Mouse (Mus musculus) limb, embryonic 15.5 days (tissue): ENCODE data around the gene Fmo1. TPM values are rescaled to one million over a fixed set of nuclear protein-coding genes. Genes with fewer than 3 reads are reported as not detected.
A peak's percentile ranks its signal among the peaks of the same experiment; 100 is the strongest.

Source experiments
- ATAC-seq: fragments of 200-750 bp; cut with Nextera tagmentation; 2 replicates; pipeline ENCODE4 v1.8.0; 2017; ENCODE audit warnings: low read depth, moderate TSS enrichment; ENCODE audit not compliant: insufficient number of reproducible peaks, low FRiP score, low TSS enrichment
- H3K27ac ChIP-seq: fragments of 300-500 bp; sonication (generic); 2 replicates; pipeline ENCODE4 v1.5.1; 2015; ENCODE audit warnings: moderate library complexity, mild to moderate bottlenecking, inconsistent platforms
- H3K27me3 ChIP-seq: fragments of 300-500 bp; sonication (generic); 2 replicates; pipeline ENCODE4 v1.6.1; 2015; ENCODE audit warnings: inconsistent platforms
- H3K36me3 ChIP-seq: fragments of 300-500 bp; sonication (generic); 2 replicates; pipeline ENCODE4 v1.6.1; 2015; ENCODE audit warnings: inconsistent platforms
- H3K4me1 ChIP-seq: fragments of 300-500 bp; sonication (generic); 2 replicates; pipeline ENCODE4 v1.6.1; 2015; ENCODE audit warnings: inconsistent platforms
- H3K4me2 ChIP-seq: fragments of 300-500 bp; sonication (generic); 2 replicates; pipeline ENCODE4 v1.6.1; 2015; ENCODE audit warnings: mild to moderate bottlenecking, inconsistent platforms
- H3K4me3 ChIP-seq: fragments of 300-500 bp; sonication (generic); 2 replicates; pipeline ENCODE4 v1.5.1; 2015; ENCODE audit warnings: mild to moderate bottlenecking, inconsistent platforms
- H3K9ac ChIP-seq: fragments of 300-500 bp; sonication (generic); 2 replicates; pipeline ENCODE4 v1.6.1; 2015; ENCODE audit warnings: inconsistent platforms
- H3K9me3 ChIP-seq: fragments of 300-500 bp; sonication (generic); 2 replicates; pipeline ENCODE4 v1.6.1; 2016; ENCODE audit warnings: inconsistent platforms
- WGBS: fragments of 180-500 bp; shearing (Covaris S2); methylation state at CpG from one replicate; pipeline ENCODE4 v1.1.7; 2015; 5-methylcytosine and 5-hydroxymethylcytosine counted together
- polyA plus RNA-seq: library from polyadenylated mRNA; unstranded; fragments of >200 nt; fragmentation: Nextera tagmentation; extraction: Ambion mirVana; gene quantifications from 2 replicates; pipeline ENCODE4 v1.2.1, GENCODE M21; 2015

Gene Fmo1
- polyA plus RNA-seq: 37.2 and 51.8 TPM in 2 replicates

DNA sequence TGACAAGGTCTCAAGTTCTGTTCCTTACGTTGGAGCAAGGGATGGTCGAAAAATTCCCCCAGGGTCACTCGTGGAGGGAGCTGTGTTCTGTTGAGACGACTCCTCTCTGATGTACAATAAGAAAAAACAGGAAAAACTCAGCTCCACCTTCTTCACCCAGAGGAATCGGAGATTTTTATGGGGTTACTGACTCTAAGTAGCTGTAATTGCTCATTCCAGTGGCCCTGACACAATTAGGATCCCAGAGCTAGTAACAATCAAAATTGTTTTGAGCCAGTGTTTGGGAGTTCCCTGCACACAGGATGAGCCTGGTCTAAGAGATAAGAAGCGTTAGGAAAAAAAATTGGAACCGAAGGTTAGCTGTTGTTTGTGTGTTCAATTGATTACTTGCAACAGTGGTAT is at the start of gene Fmo1:
Gene Fmo1 (minus strand): TSS at position 331 of the 402 bp plus-strand sequence.
- Histone ChIP-seq H3K27ac (no peak within 1 kb of the TSS), H3K4me2 (no peak within 1 kb of the TSS), H3K4me1 (peaks cover 13% of the 10 kb centered on the region), H3K27me3 (no peaks in the 10 kb centered on the region), H3K9ac (no peak within 1 kb of the TSS), H3K4me3 (no peak within 1 kb of the TSS), H3K9me3 (no peaks in the 10 kb centered on the region), H3K36me3 (no peaks in the 10 kb centered on the region)
- WGBS: 23% methylated on average over 7 of the region's 7 CpGs
- ATAC-seq: no peak

DNA sequence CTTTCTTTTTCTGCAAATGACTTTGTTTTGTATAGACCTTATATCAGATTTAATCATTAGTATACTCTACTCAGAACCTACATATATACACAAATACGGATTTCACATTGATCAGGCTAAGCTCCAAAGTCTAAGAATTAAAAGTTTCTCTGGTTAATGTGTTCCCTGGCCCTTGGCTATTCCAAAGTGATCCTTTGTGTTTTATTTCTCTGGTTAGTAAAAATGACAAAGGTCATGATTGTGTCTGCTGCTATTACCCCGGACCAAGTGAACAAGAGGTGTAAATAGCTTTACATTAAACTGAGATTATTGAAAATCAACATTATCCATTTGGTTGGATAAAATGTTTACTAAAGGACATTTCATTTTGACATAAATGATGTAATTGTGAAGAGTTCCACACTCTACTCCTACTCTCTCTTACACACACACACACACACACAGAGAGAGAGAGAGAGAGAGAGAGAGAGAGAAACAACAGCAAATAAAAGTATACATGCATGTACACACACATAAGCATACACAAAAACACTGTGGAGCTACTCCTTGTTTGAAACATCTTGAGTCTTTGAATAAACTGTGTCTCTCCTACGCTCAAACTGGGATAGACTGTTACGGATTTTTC is 48.6 kb upstream of the Fmo1 start:
- no peaks in the 10 kb centered on the region for H3K9me3 ChIP-seq
- H3K27ac ChIP-seq: no peak overlapping the region
- WGBS: 85% methylated on average over 4 of the region's 4 CpGs
- H3K4me3 ChIP-seq: no peak overlapping the region
- H3K9ac ChIP-seq: no peak overlapping the region
- H3K4me1 ChIP-seq: no peaks in the 10 kb centered on the region
- H3K4me2 ChIP-seq: no peak overlapping the region
- no peaks in the 10 kb centered on the region for H3K36me3 ChIP-seq
- H3K27me3 ChIP-seq: no peaks in the 10 kb centered on the region
- no peak for ATAC-seq

DNA sequence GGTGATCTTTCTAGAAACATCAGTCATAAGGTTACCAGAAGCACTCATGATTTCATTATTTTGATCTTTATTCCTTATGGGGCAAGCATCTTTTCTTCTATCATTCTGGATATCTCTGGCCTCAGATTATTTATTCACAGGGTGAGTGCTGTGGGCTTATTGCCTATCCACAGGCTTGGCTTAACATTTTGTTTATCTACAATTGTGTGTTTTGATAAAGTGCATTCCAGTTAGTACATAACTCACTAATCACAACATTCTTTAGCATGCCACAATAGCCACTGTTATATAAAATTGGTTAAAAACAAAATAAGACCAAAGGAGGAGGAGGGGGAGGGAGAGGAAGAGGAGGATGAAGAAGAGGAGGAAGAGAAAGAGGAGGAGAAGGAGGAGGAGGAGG is 45.7 kb upstream of the Fmo1 start:
- Histone ChIP-seq H3K36me3 (no peaks in the 10 kb centered on the region), H3K4me1 (no peaks in the 10 kb centered on the region), H3K27ac (no peak overlapping the region), H3K27me3 (no peaks in the 10 kb centered on the region), H3K9ac (no peak overlapping the region), H3K4me3 (no peak overlapping the region), H3K4me2 (no peak overlapping the region), H3K9me3 (no peaks in the 10 kb centered on the region)
- ATAC-seq: no peak

DNA sequence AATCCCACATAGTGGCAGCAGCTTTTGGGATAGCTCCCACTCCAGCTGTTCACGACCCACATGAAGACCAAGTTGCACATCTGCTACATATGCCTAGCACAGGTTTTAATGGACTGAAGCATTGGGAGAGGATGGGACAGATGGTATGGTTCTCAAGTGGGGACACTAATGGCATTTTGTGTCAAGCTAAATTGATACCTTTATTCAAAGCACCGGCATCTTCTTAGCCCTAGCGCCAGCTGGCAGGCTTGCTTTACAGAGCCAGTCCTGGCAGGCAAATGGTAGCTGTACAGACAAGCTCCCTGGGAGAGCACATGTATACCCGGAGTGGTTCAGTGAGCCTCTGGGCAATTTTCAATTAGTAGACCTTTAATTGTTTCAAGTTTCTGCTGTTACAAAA is 35.5 kb upstream of the Fmo1 start:
- H3K27ac ChIP-seq: no peak overlapping the region; the same call in 1 of the 2 replicates
- H3K9me3 ChIP-seq: no peaks in the 10 kb centered on the region
- 38% methylated on average over 4 of the region's 4 CpGs for WGBS
- no peak overlapping the region for H3K9ac ChIP-seq
- ATAC-seq: no peak
- H3K4me2 ChIP-seq: no peak overlapping the region
- no peaks in the 10 kb centered on the region for H3K36me3 ChIP-seq
- no peak overlapping the region for H3K4me3 ChIP-seq
- peaks cover 5% of the 10 kb centered on the region; the same call in 1 of the 2 replicates for H3K4me1 ChIP-seq
- no peaks in the 10 kb centered on the region for H3K27me3 ChIP-seq

DNA sequence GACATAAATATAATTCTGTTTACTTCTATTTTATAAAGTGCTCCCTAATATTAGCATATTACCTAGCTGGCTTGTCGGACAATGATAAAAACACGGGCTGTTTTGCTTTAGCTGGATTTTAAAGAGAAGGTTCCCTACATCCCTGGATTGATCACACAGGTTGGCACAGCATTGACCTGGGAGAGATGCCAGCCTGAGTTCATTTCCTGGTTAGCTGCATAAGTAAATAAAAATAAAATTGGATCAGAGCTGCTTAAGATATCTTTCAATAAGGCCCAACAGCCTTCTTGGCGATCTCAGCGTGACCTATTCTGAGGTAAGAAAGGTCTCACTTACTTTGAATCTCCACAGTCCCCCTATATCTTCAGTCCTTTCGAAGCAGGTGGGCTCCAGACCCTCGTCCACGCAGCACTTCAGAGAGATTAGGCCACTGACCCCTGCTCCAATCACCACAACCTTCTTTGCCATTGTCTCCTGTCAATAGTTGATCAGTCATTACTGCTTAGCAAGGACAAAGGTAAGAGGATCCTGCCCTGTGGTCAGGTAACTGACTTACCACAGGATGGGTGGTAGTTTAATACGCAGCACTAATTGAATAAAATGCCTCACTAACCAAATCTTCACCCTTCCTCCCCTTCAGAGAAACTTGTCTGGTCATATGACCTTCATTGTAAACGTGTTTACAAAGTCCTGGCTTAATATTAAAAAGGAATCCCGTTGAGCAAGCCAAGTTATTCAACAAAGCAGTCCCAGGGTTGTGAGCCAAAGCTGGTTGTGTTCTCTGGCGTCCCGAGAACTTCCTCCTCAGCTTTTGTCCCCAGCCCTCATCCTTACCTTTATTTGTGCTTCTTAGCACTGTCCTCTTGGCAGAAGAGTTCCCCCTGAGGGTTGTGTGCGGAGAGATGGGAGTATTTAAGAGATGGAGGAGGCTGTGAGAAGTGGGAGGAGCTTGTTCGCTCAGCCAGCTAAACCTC is 31.7 kb upstream of the Fmo1 start, which contains the start of gene Fmo2:
Gene Fmo2 (minus strand): TSS at position 889 of the 974 bp plus-strand sequence.
- ATAC-seq: no peak
- Histone ChIP-seq H3K9me3 (no peaks in the 10 kb centered on the region), H3K36me3 (no peaks in the 10 kb centered on the region), H3K4me2 (no peak within 1 kb of the TSS), H3K4me3 (no peak within 1 kb of the TSS), H3K27ac (no peak within 1 kb of the TSS), H3K27me3 (no peaks in the 10 kb centered on the region), H3K4me1 (peaks cover 5% of the 10 kb centered on the region; the same call in 1 of the 2 replicates), H3K9ac (no peak within 1 kb of the TSS)
- WGBS: 59% methylated on average over 14 of the region's 14 CpGs

DNA sequence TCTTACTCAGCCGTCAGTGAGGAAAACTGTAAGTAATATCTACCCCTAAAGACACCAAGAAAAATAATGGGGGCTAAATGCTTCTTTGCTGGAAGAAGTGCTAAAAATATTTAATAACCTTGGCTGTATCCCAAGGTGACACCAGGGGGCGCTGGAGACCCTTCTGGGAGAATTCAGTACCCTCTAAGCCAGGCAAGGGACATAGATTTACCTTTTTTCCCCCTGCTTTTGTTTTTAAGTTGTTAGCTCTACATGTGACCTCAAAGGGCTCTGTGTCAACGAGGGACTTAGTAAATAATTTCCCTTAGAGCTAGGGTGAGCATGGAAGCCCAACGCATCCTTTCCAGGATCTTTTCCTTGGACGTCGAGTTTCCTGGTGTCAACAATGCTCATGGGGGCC is 29.5 kb upstream of the Fmo1 start:
- no peak for ATAC-seq

DNA sequence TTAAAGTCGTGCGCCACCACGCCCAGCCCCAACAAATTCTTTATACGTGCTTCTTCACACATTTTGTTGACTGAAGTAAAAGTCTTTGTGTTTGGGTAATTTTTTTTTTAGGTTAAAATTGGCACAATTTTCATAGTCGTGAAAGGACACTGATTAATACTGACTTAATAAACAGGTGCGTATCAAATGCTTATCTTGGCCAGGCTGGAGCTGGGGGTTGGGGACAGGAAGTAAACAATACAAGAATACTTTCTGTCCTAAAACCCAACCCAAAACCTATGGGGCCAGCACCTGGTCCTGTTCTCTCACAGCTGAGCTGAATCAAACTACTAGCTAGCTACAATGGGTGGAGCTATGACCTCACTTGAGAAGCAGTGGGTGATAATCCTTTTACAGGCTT is 26.6 kb upstream of the Fmo1 start:
- no peak overlapping the region for H3K4me2 ChIP-seq
- WGBS: 89% methylated on average over 6 of the region's 6 CpGs
- no peak overlapping the region for H3K4me3 ChIP-seq
- H3K9ac ChIP-seq: no peak overlapping the region
- no peaks in the 10 kb centered on the region for H3K36me3 ChIP-seq
- no peaks in the 10 kb centered on the region for H3K9me3 ChIP-seq
- no peaks in the 10 kb centered on the region for H3K27me3 ChIP-seq
- ATAC-seq: no peak
- no peak overlapping the region for H3K27ac ChIP-seq
- H3K4me1 ChIP-seq: no peaks in the 10 kb centered on the region

More for the DNA sequence above, 29.5 kb upstream of the Fmo1 start:
- Histone ChIP-seq H3K36me3 (no peaks in the 10 kb centered on the region), H3K4me1 (no peaks in the 10 kb centered on the region), H3K9me3 (no peaks in the 10 kb centered on the region), H3K4me2 (no peak overlapping the region), H3K27ac (no peak overlapping the region), H3K9ac (no peak overlapping the region), H3K4me3 (no peak overlapping the region), H3K27me3 (no peaks in the 10 kb centered on the region)
- WGBS: 39% methylated on average over 6 of the region's 6 CpGs

DNA sequence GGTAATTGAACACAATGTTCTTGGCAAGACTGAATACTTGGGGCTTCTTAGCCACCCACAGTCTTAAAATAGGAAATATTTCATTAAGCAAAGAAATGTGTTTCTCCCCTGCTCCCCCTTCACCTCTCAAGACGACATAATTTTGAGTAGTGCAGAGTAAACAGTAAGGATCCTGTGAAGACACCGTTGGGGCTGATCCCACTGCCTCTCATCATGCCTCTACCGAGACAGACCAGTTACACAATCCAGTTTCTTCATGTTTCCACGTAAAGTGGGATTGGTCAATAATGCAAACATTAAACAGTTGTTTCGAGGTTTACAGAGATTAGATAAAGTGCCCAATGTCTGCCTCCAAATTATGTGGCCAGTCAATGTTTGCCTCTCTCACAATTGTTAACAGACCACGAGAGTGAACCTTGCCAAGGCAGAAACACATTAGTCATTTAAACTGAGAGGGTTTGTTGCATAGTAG is 25.6 kb upstream of the Fmo1 start:
- WGBS: 55% methylated on average over 6 of the region's 6 CpGs
- no peak for ATAC-seq
- H3K4me1 ChIP-seq: no peaks in the 10 kb centered on the region
- H3K9me3 ChIP-seq: no peaks in the 10 kb centered on the region
- H3K27me3 ChIP-seq: no peaks in the 10 kb centered on the region
- H3K27ac ChIP-seq: 0 out of 2 replicates have a peak overlapping the region, but pooled peaks have one; percentile 30
- no peak overlapping the region for H3K9ac ChIP-seq
- no peaks in the 10 kb centered on the region for H3K36me3 ChIP-seq
- no peak overlapping the region for H3K4me3 ChIP-seq
- no peak overlapping the region for H3K4me2 ChIP-seq

DNA sequence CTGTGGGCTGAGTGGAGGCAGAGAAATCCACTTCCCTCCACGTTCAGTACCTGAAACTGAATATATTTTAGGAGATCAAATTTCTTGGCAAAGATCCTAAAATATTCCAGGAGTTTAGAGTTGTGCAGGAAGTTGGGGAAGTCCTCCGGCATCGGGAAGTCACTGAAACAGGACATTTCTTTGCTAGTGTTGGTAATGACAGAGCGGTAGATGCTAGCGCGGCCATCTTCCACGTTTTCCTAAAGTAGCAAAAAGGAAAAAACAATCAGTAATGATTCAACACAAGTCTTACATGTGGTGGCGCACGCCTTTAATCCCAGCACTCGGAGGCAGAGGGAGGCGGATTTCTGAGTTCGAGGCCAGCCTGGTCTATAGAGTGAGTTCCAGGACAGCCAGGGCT is 22.2 kb upstream of the Fmo1 start:
- H3K4me2 ChIP-seq: no peak overlapping the region
- H3K4me1 ChIP-seq: no peaks in the 10 kb centered on the region
- no peak overlapping the region for H3K9ac ChIP-seq
- WGBS: 74% methylated on average over 12 of the region's 12 CpGs
- ATAC-seq: no peak
- no peak overlapping the region for H3K27ac ChIP-seq
- no peaks in the 10 kb centered on the region for H3K9me3 ChIP-seq
- H3K36me3 ChIP-seq: no peaks in the 10 kb centered on the region
- H3K4me3 ChIP-seq: no peak overlapping the region
- no peaks in the 10 kb centered on the region for H3K27me3 ChIP-seq

DNA sequence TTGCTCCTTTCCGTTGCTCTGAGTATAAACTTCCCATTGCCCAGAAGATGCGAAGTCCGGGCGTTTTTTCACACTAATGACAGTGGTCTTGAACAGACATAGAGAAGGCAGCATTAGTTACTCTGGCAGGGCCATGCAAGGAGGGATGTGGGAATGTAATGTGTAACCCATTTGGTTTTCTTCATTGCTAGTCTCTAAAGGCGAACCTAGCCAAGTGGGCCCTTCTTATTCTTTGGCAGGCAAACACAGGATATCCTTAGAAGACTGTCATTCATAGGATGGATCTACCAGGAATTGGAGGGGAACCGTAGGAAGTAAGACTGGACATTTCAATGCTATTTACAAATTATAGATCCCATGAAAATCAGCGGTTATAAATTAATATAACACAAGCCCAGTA is 21.2 kb upstream of the Fmo1 start:
- no peaks in the 10 kb centered on the region for H3K4me1 ChIP-seq
- H3K27me3 ChIP-seq: no peaks in the 10 kb centered on the region
- H3K4me3 ChIP-seq: no peak overlapping the region
- ATAC-seq: no peak
- no peak overlapping the region for H3K27ac ChIP-seq
- WGBS: 84% methylated on average over 7 of the region's 7 CpGs
- H3K4me2 ChIP-seq: no peak overlapping the region
- H3K36me3 ChIP-seq: no peaks in the 10 kb centered on the region
- no peak overlapping the region for H3K9ac ChIP-seq
- H3K9me3 ChIP-seq: no peaks in the 10 kb centered on the region

DNA sequence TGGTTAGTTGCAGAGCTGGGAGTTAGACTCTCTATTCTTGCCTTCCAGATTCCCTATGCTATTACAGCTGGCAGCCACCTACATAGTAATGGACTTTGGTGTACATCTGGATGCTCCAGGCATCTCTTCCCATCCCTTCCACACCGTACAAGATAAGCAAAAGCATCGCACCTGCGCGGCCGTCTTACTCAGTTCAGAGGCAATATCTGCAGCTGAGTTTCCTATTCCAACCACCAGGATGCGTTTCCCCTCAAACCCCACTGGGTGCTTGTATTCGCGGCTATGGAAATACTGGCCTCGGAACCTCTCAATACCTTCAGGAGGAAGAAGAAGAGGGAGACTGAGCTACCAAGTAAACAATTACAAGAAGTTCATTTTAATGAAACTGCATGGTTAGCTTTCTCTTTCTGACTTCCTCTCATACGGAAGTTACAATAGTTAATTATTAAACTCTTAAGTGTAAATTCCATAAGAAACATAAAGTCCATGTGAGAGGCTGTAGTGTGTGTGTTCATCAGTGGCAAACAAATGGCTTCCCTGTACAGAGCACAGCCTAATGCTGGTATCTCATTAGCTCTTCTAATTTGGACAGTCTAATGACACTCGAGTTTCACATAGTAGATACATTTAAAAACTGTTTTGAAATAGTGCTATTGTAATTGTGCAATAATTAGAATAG is 19.9 kb upstream of the Fmo1 start:
- ATAC-seq: no peak
- Histone ChIP-seq H3K27ac (no peak overlapping the region), H3K4me1 (no peaks in the 10 kb centered on the region), H3K9me3 (no peaks in the 10 kb centered on the region), H3K9ac (no peak overlapping the region), H3K4me3 (no peak overlapping the region), H3K27me3 (no peaks in the 10 kb centered on the region), H3K36me3 (no peaks in the 10 kb centered on the region), H3K4me2 (no peak overlapping the region)
- 81% methylated on average over 11 of the region's 11 CpGs for WGBS

DNA sequence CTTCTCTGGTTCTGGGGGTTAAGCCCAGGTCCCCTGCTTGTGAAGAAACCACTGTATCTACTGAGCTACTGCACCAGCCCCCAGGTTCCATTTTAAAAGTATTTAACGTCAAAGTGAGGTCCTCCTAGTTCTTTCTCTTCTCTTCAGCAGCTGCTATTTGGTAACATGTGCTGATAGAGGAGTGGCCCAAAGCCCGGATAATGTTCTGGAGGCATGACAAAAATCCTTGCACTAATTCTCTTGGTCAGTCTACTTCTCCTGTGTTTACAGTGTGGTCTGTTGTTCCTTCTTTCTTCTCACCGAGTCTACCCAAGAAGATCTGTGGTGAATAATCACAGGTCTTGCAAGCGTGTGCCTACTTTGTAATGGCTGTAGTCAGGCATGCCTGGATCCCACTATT is 16.3 kb upstream of the Fmo1 start:
- Histone ChIP-seq H3K9ac (no peak overlapping the region), H3K9me3 (no peaks in the 10 kb centered on the region), H3K4me2 (no peak overlapping the region), H3K4me1 (no peaks in the 10 kb centered on the region), H3K36me3 (no peaks in the 10 kb centered on the region), H3K27ac (no peak overlapping the region), H3K27me3 (no peaks in the 10 kb centered on the region), H3K4me3 (no peak overlapping the region)
- ATAC-seq: no peak
- 61% methylated on average over 4 of the region's 4 CpGs for WGBS
